Mouse (Mus musculus) right cerebral cortex, postnatal 10 days (tissue): ENCODE results near the gene Colec11.

Source experiments
- DNase-seq, 2 experiments: peaks; one replicate each; pipeline ENCODE4 v3.0.0; 2021; ENCODE audit warnings: low spot score in 2 of 2

Gene Colec11

GRCm38 (mm10) chr12:28603494-28603893 lies 19.7 kb downstream of the Colec11 start:
- DNase-seq, result no peak

- DNase-seq, result peak; percentile 45 to 48
Measured at GRCm38 (mm10) chr12:28602259-28602658, 20.9 kb downstream of the Colec11 start.

GRCm38 (mm10) chr12:28598526-28598991 lies 24.6 kb downstream of the Colec11 start:
- DNase-seq, result no peak

GRCm38 (mm10) chr12:28598110-28598509 lies 25.1 kb downstream of the Colec11 start:
- no peak for DNase-seq

GRCm38 (mm10) chr12:28597699-28598098 lies 25.5 kb downstream of the Colec11 start:
- no peak for DNase-seq

GRCm38 (mm10) chr12:28596851-28597250 lies 26.3 kb downstream of the Colec11 start:
- DNase-seq, result no peak

- DNase-seq, result no peak
Measured at GRCm38 (mm10) chr12:28590428-28590827, 32.7 kb downstream of the Colec11 start.

GRCm38 (mm10) chr12:28589090-28589868 lies 33.9 kb downstream of the Colec11 start:
- DNase-seq, result peak; percentile 94 to 95

- DNase-seq, result peak; percentile 85 to 94
Measured at GRCm38 (mm10) chr12:28587949-28588348, 35.2 kb downstream of the Colec11 start.

GRCm38 (mm10) chr12:28584036-28584435 lies 39.1 kb downstream of the Colec11 start:
- DNase-seq, result no peak

- DNase-seq, result no peak
Measured at GRCm38 (mm10) chr12:28582423-28582822, 40.8 kb downstream of the Colec11 start, which contains the start of gene Allc. Gene Allc, minus strand, starts transcription at chr12:28582523.

GRCm38 (mm10) chr12:28579132-28579531 lies 44.0 kb downstream of the Colec11 start:
- DNase-seq, result peak in 1 of 2 experiments; percentile 40

GRCm38 (mm10) chr12:28578147-28578546 lies 45.0 kb downstream of the Colec11 start:
- DNase-seq, result no peak

- DNase-seq, result no peak
Measured at GRCm38 (mm10) chr12:28575366-28576070, 47.7 kb downstream of the Colec11 start.

- no peak for DNase-seq
Measured at GRCm38 (mm10) chr12:28572241-28572640, 50.9 kb downstream of the Colec11 start.

GRCm38 (mm10) chr12:28552299-28552698 lies 70.9 kb downstream of the Colec11 start, which contains the start of gene Dcdc2c:
Gene Dcdc2c, minus strand, starts transcription at chr12:28552399.
- DNase-seq, result no peak

GRCm38 (mm10) chr12:28551775-28552174 lies 71.4 kb downstream of the Colec11 start:
- DNase-seq, result no peak

- DNase-seq, result no peak
Measured at GRCm38 (mm10) chr12:28548887-28549286, 74.3 kb downstream of the Colec11 start.
